Mouse (Mus musculus): ENCODE measurements at regions not wholly inside any gene's neighbourhood (a gene's known extent, or its start where the extent isn't known, plus 50 kb on each side); places are given as distances from the start of the nearest gene placed in this dataset.
A peak's percentile ranks its signal among the peaks of the same experiment; 100 is the strongest.

GRCm38 (mm10) chr10:56453578-56454069, 76.5 kb downstream of the Gja1 start:
- WGBS, result 93% methylated on average over 4 of the region's 4 CpGs

GRCm38 (mm10) chr10:56455867-56456468, 78.8 kb downstream of the Gja1 start:
- WGBS, result 93% methylated on average over 2 of the region's 2 CpGs
- Histone ChIP-seq H3K9me3 (replicated peaks) (no peaks in the 10 kb centered on the region), H3K27me3 (replicated peaks) (no peaks in the 10 kb centered on the region), H3K27ac (replicated peaks) (no peak overlapping the region), H3K9ac (replicated peaks) (no peak overlapping the region), H3K36me3 (no peaks in the 10 kb centered on the region), H3K4me2 (no peak overlapping the region), H3K4me3 (replicated peaks) (no peak overlapping the region), H3K4me1 (no peaks in the 10 kb centered on the region)
- no peak for ATAC-seq (ENCODE audit: low FRiP score)

More at GRCm38 (mm10) chr10:56453578-56454069, 76.5 kb downstream of the Gja1 start:
- Histone ChIP-seq H3K36me3 (no peaks in the 10 kb centered on the region), H3K4me3 (replicated peaks) (no peak overlapping the region), H3K9me3 (replicated peaks) (no peaks in the 10 kb centered on the region), H3K4me1 (no peaks in the 10 kb centered on the region), H3K9ac (replicated peaks) (no peak overlapping the region), H3K4me2 (no peak overlapping the region), H3K27me3 (replicated peaks) (no peaks in the 10 kb centered on the region), H3K27ac (replicated peaks) (no peak overlapping the region)
- ATAC-seq (ENCODE audit: low FRiP score), result no peak; the same call in 1 of the 2 replicates

GRCm38 (mm10) chr10:56468537-56468936, 91.4 kb downstream of the Gja1 start:
- H3K27ac ChIP-seq (replicated peaks), result no peak overlapping the region

GRCm38 (mm10) chr10:56468993-56469712, 92.0 kb downstream of the Gja1 start:
- Histone ChIP-seq H3K9me3 (replicated peaks) (no peaks in the 10 kb centered on the region), H3K9ac (replicated peaks) (no peak overlapping the region), H3K27me3 (replicated peaks) (no peaks in the 10 kb centered on the region), H3K4me3 (replicated peaks) (no peak overlapping the region), H3K27ac (replicated peaks) (no peak overlapping the region), H3K4me2 (0 out of 2 replicates have a peak overlapping the region, but pooled peaks have one; percentile 13), H3K4me1 (no peaks in the 10 kb centered on the region), H3K36me3 (no peaks in the 10 kb centered on the region)
- no peak for ATAC-seq (ENCODE audit: low FRiP score)
- 72% methylated on average over 15 of the region's 15 CpGs for WGBS

More at GRCm38 (mm10) chr10:56468537-56468936, 91.4 kb downstream of the Gja1 start:
- Histone ChIP-seq H3K4me3 (replicated peaks) (no peak overlapping the region), H3K9me3 (replicated peaks) (no peaks in the 10 kb centered on the region), H3K36me3 (no peaks in the 10 kb centered on the region), H3K9ac (replicated peaks) (no peak overlapping the region), H3K27me3 (replicated peaks) (no peaks in the 10 kb centered on the region), H3K4me2 (no peak overlapping the region), H3K4me1 (no peaks in the 10 kb centered on the region)
- ATAC-seq (ENCODE audit: low FRiP score), result no peak
- 84% methylated on average over 6 of the region's 6 CpGs for WGBS

GRCm38 (mm10) chr10:56469895-56470294, 92.8 kb downstream of the Gja1 start:
- Histone ChIP-seq H3K9me3 (replicated peaks) (no peaks in the 10 kb centered on the region), H3K4me1 (no peaks in the 10 kb centered on the region), H3K27me3 (replicated peaks) (no peaks in the 10 kb centered on the region), H3K27ac (replicated peaks) (no peak overlapping the region), H3K4me3 (replicated peaks) (no peak overlapping the region), H3K4me2 (no peak overlapping the region), H3K36me3 (no peaks in the 10 kb centered on the region), H3K9ac (replicated peaks) (no peak overlapping the region)
- 82% methylated on average over 3 of the region's 3 CpGs for WGBS
- no peak for ATAC-seq (ENCODE audit: low FRiP score)

GRCm38 (mm10) chr10:56474951-56475350, 97.8 kb downstream of the Gja1 start:
- Histone ChIP-seq H3K4me2 (no peak overlapping the region), H3K4me1 (no peaks in the 10 kb centered on the region), H3K4me3 (replicated peaks) (no peak overlapping the region), H3K9me3 (replicated peaks) (no peaks in the 10 kb centered on the region), H3K9ac (replicated peaks) (no peak overlapping the region), H3K27ac (replicated peaks) (no peak overlapping the region), H3K36me3 (no peaks in the 10 kb centered on the region), H3K27me3 (replicated peaks) (no peaks in the 10 kb centered on the region)
- ATAC-seq (ENCODE audit: low FRiP score), result no peak
- WGBS, result 52% methylated on average over 6 of the region's 6 CpGs

- Histone ChIP-seq H3K4me2 (no peak overlapping the region), H3K9ac (replicated peaks) (no peak overlapping the region), H3K4me1 (no peaks in the 10 kb centered on the region)
These were observed 105.1 kb downstream of the Gja1 start for GRCm38 (mm10) chr10:56482156-56482716.

GRCm38 (mm10) chr10:56484931-56485330, 107.8 kb downstream of the Gja1 start:
- H3K4me2 ChIP-seq, result no peak overlapping the region
- H3K9me3 ChIP-seq (replicated peaks), result no peaks in the 10 kb centered on the region
- H3K27me3 ChIP-seq (replicated peaks), result no peaks in the 10 kb centered on the region
- H3K27ac ChIP-seq (replicated peaks), result no peak overlapping the region
- H3K4me3 ChIP-seq (replicated peaks), result no peak overlapping the region
- ATAC-seq (ENCODE audit: low FRiP score), result no peak
- H3K36me3 ChIP-seq, result no peaks in the 10 kb centered on the region
- no peak overlapping the region for H3K9ac ChIP-seq (replicated peaks)
- H3K4me1 ChIP-seq, result no peaks in the 10 kb centered on the region
- 89% methylated on average over 8 of the region's 8 CpGs for WGBS

More at GRCm38 (mm10) chr10:56482156-56482716, 105.1 kb downstream of the Gja1 start:
- Histone ChIP-seq H3K9me3 (replicated peaks) (no peaks in the 10 kb centered on the region), H3K27ac (replicated peaks) (no peak overlapping the region), H3K36me3 (no peaks in the 10 kb centered on the region), H3K4me3 (replicated peaks) (no peak overlapping the region), H3K27me3 (replicated peaks) (no peaks in the 10 kb centered on the region)
- no peak for ATAC-seq (ENCODE audit: low FRiP score)
- 68% methylated on average over 9 of the region's 9 CpGs for WGBS

- Histone ChIP-seq H3K4me2 (no peak overlapping the region), H3K36me3 (no peaks in the 10 kb centered on the region), H3K27ac (replicated peaks) (no peak overlapping the region), H3K9ac (replicated peaks) (no peak overlapping the region), H3K27me3 (replicated peaks) (no peaks in the 10 kb centered on the region), H3K9me3 (replicated peaks) (no peaks in the 10 kb centered on the region), H3K4me3 (replicated peaks) (no peak overlapping the region), H3K4me1 (no peaks in the 10 kb centered on the region)
- ATAC-seq (ENCODE audit: low FRiP score), result no peak
- 93% methylated on average over 5 of the region's 5 CpGs for WGBS
These were observed 108.6 kb downstream of the Gja1 start for GRCm38 (mm10) chr10:56485746-56486145.

GRCm38 (mm10) chr10:56486584-56486983, 109.5 kb downstream of the Gja1 start:
- WGBS, result 69% methylated on average over 6 of the region's 6 CpGs
- Histone ChIP-seq H3K4me2 (no peak overlapping the region), H3K27me3 (replicated peaks) (no peaks in the 10 kb centered on the region), H3K27ac (replicated peaks) (no peak overlapping the region), H3K4me1 (no peaks in the 10 kb centered on the region), H3K36me3 (no peaks in the 10 kb centered on the region), H3K9ac (replicated peaks) (no peak overlapping the region), H3K9me3 (replicated peaks) (no peaks in the 10 kb centered on the region), H3K4me3 (replicated peaks) (no peak overlapping the region)
- ATAC-seq (ENCODE audit: low FRiP score), result no peak

GRCm38 (mm10) chr10:56493461-56493860, 116.3 kb downstream of the Gja1 start:
- no peak overlapping the region for H3K27ac ChIP-seq (replicated peaks)
- H3K27me3 ChIP-seq (replicated peaks), result no peaks in the 10 kb centered on the region
- no peaks in the 10 kb centered on the region for H3K36me3 ChIP-seq
- H3K4me2 ChIP-seq, result no peak overlapping the region
- H3K4me1 ChIP-seq, result no peaks in the 10 kb centered on the region
- H3K9ac ChIP-seq (replicated peaks), result no peak overlapping the region
- no peaks in the 10 kb centered on the region for H3K9me3 ChIP-seq (replicated peaks)
- H3K4me3 ChIP-seq (replicated peaks), result no peak overlapping the region
- 68% methylated on average over 1 of the region's 1 CpGs for WGBS
- no peak for ATAC-seq (ENCODE audit: low FRiP score)

GRCm38 (mm10) chr10:56495352-56495751, 118.2 kb downstream of the Gja1 start:
- Histone ChIP-seq H3K27ac (replicated peaks) (no peak overlapping the region), H3K4me2 (no peak overlapping the region), H3K4me3 (replicated peaks) (no peak overlapping the region), H3K9ac (replicated peaks) (no peak overlapping the region), H3K36me3 (no peaks in the 10 kb centered on the region), H3K9me3 (replicated peaks) (no peaks in the 10 kb centered on the region), H3K27me3 (replicated peaks) (no peaks in the 10 kb centered on the region), H3K4me1 (no peaks in the 10 kb centered on the region)
- ATAC-seq (ENCODE audit: low FRiP score), result no peak
- WGBS, result 89% methylated on average over 4 of the region's 4 CpGs

All from neural tube, embryonic 15.5 days (tissue).